ENCODE assay signal across 9 mouse cellular contexts in the genomic region with DNA sequence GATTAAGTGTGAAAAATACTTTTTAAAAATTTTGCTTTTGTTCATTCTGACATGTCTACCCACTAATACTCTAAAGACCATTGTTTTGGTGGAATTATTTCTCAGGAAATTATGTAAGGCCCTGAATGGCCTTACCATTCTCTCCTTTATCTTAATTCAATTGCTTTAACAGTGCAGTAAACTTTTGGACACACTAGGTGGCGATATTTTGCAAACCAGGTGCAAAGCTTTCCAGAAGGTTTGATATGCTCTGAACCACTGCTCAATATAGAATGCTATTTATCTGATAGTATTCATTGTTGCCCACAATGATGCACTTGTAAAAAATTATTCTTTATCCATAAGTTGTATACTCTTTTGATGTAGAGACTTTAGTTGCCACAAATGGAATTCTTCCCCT. TPM values are rescaled to one million over a fixed set of nuclear protein-coding genes. Genes with fewer than 3 reads are reported as not detected.
DNase-seq lines count a peak whose midpoint lies in the region; ATAC-seq and TF ChIP-seq lines count a peak whose summit lies in the region.
"Had no signal": no experiment of that assay in that cellular context is flagged by ENCODE, and none has a peak within 500 bp of the region (broad histone marks: within the 10 kb centered on the region; RNA-seq: fewer than 3 reads in every experiment).

No protein-coding gene starts in this region.

- H3K4me2 ChIP-seq in hindbrain, embryonic 11.5 days (replicated peaks; ENCODE audit: low read depth, low read length), result no peak overlapping the region
- no peak overlapping the region for H3K4me2 ChIP-seq in hindbrain, embryonic 16.5 days (ENCODE audit: low read length)
- no peak overlapping the region for H3K4me2 ChIP-seq in hindbrain, embryonic 12.5 days (replicated peaks)
- H3K4me2 ChIP-seq: neural tube, embryonic 13.5 days had no signal

- no peak overlapping the region for H3K4me3 ChIP-seq in hindbrain, embryonic 11.5 days (ENCODE audit: low read depth, low read length)
- H3K4me3 ChIP-seq in hindbrain, embryonic 16.5 days (ENCODE audit: low read length), result no peak overlapping the region
- no peak overlapping the region for H3K4me3 ChIP-seq in thymus, adult 2 months (ENCODE audit: control insufficient read depth, insufficient read depth, low read length)
- no peak overlapping the region for H3K4me3 ChIP-seq in hindbrain, embryonic 12.5 days
- H3K4me3 ChIP-seq: neural tube, embryonic 13.5 days had no signal

- H3K4me1 ChIP-seq in hindbrain, embryonic 11.5 days (replicated peaks; ENCODE audit: control insufficient read depth, insufficient read depth, low read length), result no peaks in the 10 kb centered on the region
- no peaks in the 10 kb centered on the region for H3K4me1 ChIP-seq in hindbrain, embryonic 16.5 days (ENCODE audit: control insufficient read depth, insufficient read depth, low read depth, low read length)
- no peaks in the 10 kb centered on the region for H3K4me1 ChIP-seq in thymus, adult 2 months (replicated peaks; ENCODE audit: control insufficient read depth, insufficient read depth, low read length)
- no peaks in the 10 kb centered on the region for H3K4me1 ChIP-seq in hindbrain, embryonic 12.5 days
- H3K4me1 ChIP-seq: neural tube, embryonic 13.5 days had no signal

- DNase-seq in hindbrain, embryonic 11.5 days (ENCODE audit: low spot score), result peak; percentile 25
- peak; percentile 11 for DNase-seq in thymus, adult 2 months
- no peak for DNase-seq in thymus, postnatal 25 days
- DNase-seq in retina, postnatal 1 day, result peak; percentile 39
- no peak for DNase-seq in spleen, adult 12 weeks (ENCODE audit: low spot score)

- no peaks in the 10 kb centered on the region for H3K27me3 ChIP-seq in hindbrain, embryonic 11.5 days (ENCODE audit: control insufficient read depth, insufficient read depth, low read length)
- no peaks in the 10 kb centered on the region for H3K27me3 ChIP-seq in hindbrain, embryonic 16.5 days (replicated peaks; ENCODE audit: control insufficient read depth, insufficient read depth, low read length)
- H3K27me3 ChIP-seq in thymus, adult 2 months (ENCODE audit: control insufficient read depth, insufficient read depth, low read length), result no peaks in the 10 kb centered on the region
- no peaks in the 10 kb centered on the region for H3K27me3 ChIP-seq in hindbrain, embryonic 12.5 days
- H3K27me3 ChIP-seq: neural tube, embryonic 13.5 days had no signal

- WGBS in hindbrain, embryonic 11.5 days, result 0% methylated on average over 1 of the region's 1 CpGs
- 5% methylated on average over 1 of the region's 1 CpGs for WGBS in hindbrain, embryonic 16.5 days
- 0% methylated on average over 1 of the region's 1 CpGs for WGBS in thymus, adult 2 months
- WGBS in hindbrain, embryonic 12.5 days, result 9% methylated on average over 1 of the region's 1 CpGs

- ATAC-seq in hindbrain, embryonic 11.5 days (ENCODE audit: low FRiP score), result no peak
- ATAC-seq in hindbrain, embryonic 16.5 days, result no peak
- ATAC-seq in common myeloid progenitor, adult 5-6 weeks (replicated peaks; ENCODE audit: low read depth, poor library complexity, severe bottlenecking), result peak; percentile 74
- ATAC-seq in hindbrain, embryonic 12.5 days (ENCODE audit: low FRiP score), result no peak

- no peak overlapping the region for H3K27ac ChIP-seq in hindbrain, embryonic 11.5 days (ENCODE audit: low read depth, low read length)
- H3K27ac ChIP-seq in hindbrain, embryonic 16.5 days (ENCODE audit: low read depth, low read length), result no peak overlapping the region
- no peak overlapping the region for H3K27ac ChIP-seq in thymus, adult 2 months (ENCODE audit: control insufficient read depth, insufficient read depth, low read length)
- H3K27ac ChIP-seq in hindbrain, embryonic 12.5 days, result no peak overlapping the region
- H3K27ac ChIP-seq: neural tube, embryonic 13.5 days had no signal

- no peaks in the 10 kb centered on the region for H3K36me3 ChIP-seq in hindbrain, embryonic 11.5 days (ENCODE audit: control insufficient read depth, insufficient read depth, low read length)
- no peaks in the 10 kb centered on the region for H3K36me3 ChIP-seq in hindbrain, embryonic 16.5 days (ENCODE audit: control insufficient read depth, insufficient read depth, low read length)
- no peaks in the 10 kb centered on the region for H3K36me3 ChIP-seq in thymus, adult 2 months (ENCODE audit: control insufficient read depth, insufficient read depth, low read length)
- H3K36me3 ChIP-seq in hindbrain, embryonic 12.5 days, result no peaks in the 10 kb centered on the region
- H3K36me3 ChIP-seq: neural tube, embryonic 13.5 days had no signal

- TF ChIP-seq CTCF in thymus, adult 2 months (IDR thresholded peaks at IDR 0.05; ENCODE audit: borderline replicate concordance, control insufficient read depth, extremely low read depth, insufficient read depth, low read length, poor library complexity), result no peak

- no peak for TF ChIP-seq POLR2A in thymus, adult 2 months (IDR thresholded peaks at IDR 0.05; ENCODE audit: control insufficient read depth, extremely low read depth, insufficient read depth, low read length, poor library complexity)

- no peak overlapping the region for H3K9ac ChIP-seq in hindbrain, embryonic 11.5 days (ENCODE audit: low read depth, low read length)
- H3K9ac ChIP-seq in hindbrain, embryonic 16.5 days (ENCODE audit: low read depth, low read length), result no peak overlapping the region
- H3K9ac ChIP-seq in hindbrain, embryonic 12.5 days, result no peak overlapping the region
- H3K9ac ChIP-seq: neural tube, embryonic 13.5 days had no signal

- H3K9me3 ChIP-seq in hindbrain, embryonic 11.5 days (ENCODE audit: control insufficient read depth, low read length), result no peaks in the 10 kb centered on the region
- no peaks in the 10 kb centered on the region for H3K9me3 ChIP-seq in hindbrain, embryonic 16.5 days (ENCODE audit: control insufficient read depth, low read length)
- no peaks in the 10 kb centered on the region for H3K9me3 ChIP-seq in hindbrain, embryonic 12.5 days (replicated peaks)
- H3K9me3 ChIP-seq: neural tube, embryonic 13.5 days had no signal

RNA-seq across cellular contexts. Expression of a gene that starts 59.9 kb away (rescaled TPM):
- polyA plus RNA-seq in hindbrain, embryonic 11.5 days (2014; fragmentation: Nextera tagmentation; extraction: Ambion mirVana), result 3.9 and 4.7 TPM in 2 replicates
- polyA plus RNA-seq in hindbrain, embryonic 16.5 days (2015; fragmentation: Nextera tagmentation; extraction: Ambion mirVana), result 3.4 and 4.2 TPM in 2 replicates
- 1.0 and 1.4 TPM in 2 replicates for polyA plus RNA-seq in thymus, adult 2 months (2012; rRNA removed)
- total RNA-seq in common myeloid progenitor, adult 5-6 weeks (2017), result 0.39 and 3.8 TPM in 2 replicates
- 5.0 and 5.3 TPM in 2 replicates for polyA plus RNA-seq in hindbrain, embryonic 12.5 days (2016; fragmentation: Nextera tagmentation; extraction: Ambion mirVana)

Comparison
In these comparisons a context has a peak if more than half of its experiments do, and no peak if none do; other contexts are left out.
1. DNase-seq: peak in hindbrain, embryonic 11.5 days (single experiment), thymus, adult 2 months (single experiment) and retina, postnatal 1 day (single experiment); none in thymus, postnatal 25 days (single experiment) and spleen, adult 12 weeks (single experiment).